Mouse (Mus musculus): ENCODE results near the gene Tmem33.

Gene Tmem33

GRCm38 (mm10) chr5:67252261-67252660 is 8.1 kb upstream of the Tmem33 start:
- ATAC-seq (ENCODE audit: insufficient number of reproducible peaks, low FRiP score, low TSS enrichment): no peak

GRCm38 (mm10) chr5:67255664-67256063 is 4.7 kb upstream of the Tmem33 start:
- ATAC-seq (ENCODE audit: insufficient number of reproducible peaks, low FRiP score, low TSS enrichment): no peak

- ATAC-seq (ENCODE audit: insufficient number of reproducible peaks, low FRiP score, low TSS enrichment): no peak
These were observed 1.9 kb upstream of the Tmem33 start for GRCm38 (mm10) chr5:67258473-67258872.

GRCm38 (mm10) chr5:67260159-67260530 is 220 bp upstream of the Tmem33 start:
- ATAC-seq (ENCODE audit: insufficient number of reproducible peaks, low FRiP score, low TSS enrichment): peak; percentile 14; the same call in 1 of the 2 replicates

GRCm38 (mm10) chr5:67262964-67263363 is 2.6 kb downstream of the Tmem33 start:
- no peak for ATAC-seq (ENCODE audit: insufficient number of reproducible peaks, low FRiP score, low TSS enrichment)

- ATAC-seq (ENCODE audit: insufficient number of reproducible peaks, low FRiP score, low TSS enrichment): no peak
These were observed 5.7 kb downstream of the Tmem33 start for GRCm38 (mm10) chr5:67266106-67266505.

GRCm38 (mm10) chr5:67269309-67269708 is 8.9 kb downstream of the Tmem33 start:
- no peak for ATAC-seq (ENCODE audit: insufficient number of reproducible peaks, low FRiP score, low TSS enrichment)

GRCm38 (mm10) chr5:67279407-67279806 is 19.0 kb downstream of the Tmem33 start:
- ATAC-seq (ENCODE audit: insufficient number of reproducible peaks, low FRiP score, low TSS enrichment): no peak

- no peak for ATAC-seq (ENCODE audit: insufficient number of reproducible peaks, low FRiP score, low TSS enrichment)
These were observed 19.5 kb downstream of the Tmem33 start for GRCm38 (mm10) chr5:67279840-67280239.

- ATAC-seq (ENCODE audit: insufficient number of reproducible peaks, low FRiP score, low TSS enrichment): no peak
These were observed 20.0 kb downstream of the Tmem33 start for GRCm38 (mm10) chr5:67280400-67280799.

- ATAC-seq (ENCODE audit: insufficient number of reproducible peaks, low FRiP score, low TSS enrichment): no peak
These were observed 34.7 kb downstream of the Tmem33 start for GRCm38 (mm10) chr5:67295029-67295428.

- ATAC-seq (ENCODE audit: insufficient number of reproducible peaks, low FRiP score, low TSS enrichment): no peak
These were observed 35.3 kb downstream of the Tmem33 start for GRCm38 (mm10) chr5:67295682-67296081.

GRCm38 (mm10) chr5:67296171-67296570 is 35.8 kb downstream of the Tmem33 start:
- ATAC-seq (ENCODE audit: insufficient number of reproducible peaks, low FRiP score, low TSS enrichment): no peak

GRCm38 (mm10) chr5:67297026-67297813 is 36.9 kb downstream of the Tmem33 start:
- ATAC-seq (ENCODE audit: insufficient number of reproducible peaks, low FRiP score, low TSS enrichment): no peak

- ATAC-seq (ENCODE audit: insufficient number of reproducible peaks, low FRiP score, low TSS enrichment): no peak
These were observed 39.6 kb downstream of the Tmem33 start for GRCm38 (mm10) chr5:67299847-67300412.

GRCm38 (mm10) chr5:67300926-67301597 is 40.7 kb downstream of the Tmem33 start:
- no peak for ATAC-seq (ENCODE audit: insufficient number of reproducible peaks, low FRiP score, low TSS enrichment)

GRCm38 (mm10) chr5:67301722-67302331 is 41.5 kb downstream of the Tmem33 start:
- no peak for ATAC-seq (ENCODE audit: insufficient number of reproducible peaks, low FRiP score, low TSS enrichment)

GRCm38 (mm10) chr5:67303816-67304215 is 43.5 kb downstream of the Tmem33 start:
- ATAC-seq (ENCODE audit: insufficient number of reproducible peaks, low FRiP score, low TSS enrichment): no peak

- ATAC-seq (ENCODE audit: insufficient number of reproducible peaks, low FRiP score, low TSS enrichment): peak; percentile 93
These were observed 46.5 kb downstream of the Tmem33 start, which contains the start of gene Slc30a9 for GRCm38 (mm10) chr5:67306698-67307521. TSS of gene Slc30a9 (plus strand) at chr5:67306955.

- no peak for ATAC-seq (ENCODE audit: insufficient number of reproducible peaks, low FRiP score, low TSS enrichment)
These were observed 47.4 kb downstream of the Tmem33 start for GRCm38 (mm10) chr5:67307659-67308222.

Measured in cerebellum, adult (tissue).